Mouse (Mus musculus): ENCODE results near the gene Rala.
"Not testable (repeated sequence)": the region's sequence is repeated elsewhere in the genome, so short reads cannot be mapped to it uniquely, and the experiment has no call there.

The Rala gene

GRCm38 (mm10) chr13:17944078-17944917 is at the start of gene Rala:
TSS of gene Rala (minus strand) at chr13:17944239.
- ChIA-PET CTCF (no interaction called here), POLR2A (interaction anchor here in 2 of 4 experiments (0.7 to 1.5 kb wide), 5 partner anchors 22 to 938 kb away, joined by 3 to 4 read pairs (median 4); no protein-coding TSS in a partner anchor)

GRCm38 (mm10) chr13:17993515-17993847 is 49.4 kb upstream of the Rala start:
- ChIA-PET POLR2A (interaction anchor here in 2 of 4 experiments (0.6 to 2.6 kb wide), 5 partner anchors 10 to 293 kb away, joined by 3 to 12 read pairs (median 3); no protein-coding TSS in a partner anchor), CTCF (interaction anchor here in 1 of 4 experiments (0.5 kb wide), 1 partner anchor 10 kb away, joined by 3 read pairs; no protein-coding TSS in a partner anchor)

- CTCF ChIA-PET: interaction anchor here in 1 of 4 experiments (0.5 kb wide), 1 partner anchor 10 kb away, joined by 3 read pairs; no protein-coding TSS in a partner anchor
- POLR2A ChIA-PET: interaction anchor here in 2 of 4 experiments (0.6 to 2.6 kb wide), 5 partner anchors 10 to 293 kb away, joined by 3 to 12 read pairs (median 3); no protein-coding TSS in a partner anchor
These were observed 48.9 kb upstream of the Rala start, which contains the start of gene Yae1d1 for GRCm38 (mm10) chr13:17992697-17993514. TSS of gene Yae1d1 (minus strand) at chr13:17993349.

- ChIA-PET POLR2A (interaction anchor here in 1 of 4 experiments (2.6 kb wide), 1 partner anchor 9 kb away, joined by 12 read pairs; no protein-coding TSS in a partner anchor), CTCF (no interaction called here)
These were observed 48.0 kb upstream of the Rala start for GRCm38 (mm10) chr13:17992009-17992408.

GRCm38 (mm10) chr13:17983194-17983593 is 39.2 kb upstream of the Rala start:
- ChIA-PET POLR2A (interaction anchor here (0.6 to 3.0 kb wide), 10 partner anchors 9 to 287 kb away, joined by 3 to 12 read pairs (median 3); partner anchors contain the start of genes Sugct (in 1 of the 4) and Yae1d1 (in 1 of the 4)), CTCF (interaction anchor here in 3 of 4 experiments (0.6 to 1.8 kb wide), 31 partner anchors 8 to 242 kb away, joined by 3 to 9 read pairs (median 4); no protein-coding TSS in a partner anchor)

GRCm38 (mm10) chr13:17982634-17983033 is 38.6 kb upstream of the Rala start:
- POLR2A ChIA-PET: interaction anchor here (0.6 to 3.0 kb wide), 11 partner anchors 10 to 287 kb away, joined by 3 to 12 read pairs (median 3); partner anchors contain the start of genes Sugct (in 1 of the 4) and Yae1d1 (in 1 of the 4)
- CTCF ChIA-PET: interaction anchor here in 3 of 4 experiments (0.6 to 1.8 kb wide), 31 partner anchors 7 to 242 kb away, joined by 3 to 9 read pairs (median 4); no protein-coding TSS in a partner anchor

- POLR2A ChIA-PET: no interaction called here
These were observed 33.1 kb upstream of the Rala start for GRCm38 (mm10) chr13:17976854-17977739.

GRCm38 (mm10) chr13:17975891-17976290 is 31.9 kb upstream of the Rala start:
- ChIA-PET POLR2A (interaction anchor here in 1 of 4 experiments (0.7 kb wide), 1 partner anchor 30 kb away, joined by 3 read pairs; no protein-coding TSS in a partner anchor), CTCF (no interaction called here)

More at GRCm38 (mm10) chr13:17976854-17977739, 33.1 kb upstream of the Rala start:
- CTCF ChIA-PET: no interaction called here

GRCm38 (mm10) chr13:17975457-17975856 is 31.4 kb upstream of the Rala start:
- POLR2A ChIA-PET: interaction anchor here in 2 of 4 experiments (0.6 to 0.7 kb wide), 2 partner anchors 26 to 116 kb away, joined by 3 to 7 read pairs; no protein-coding TSS in a partner anchor
- CTCF ChIA-PET: interaction anchor here in 1 of 4 experiments (0.6 to 1.1 kb wide), 2 partner anchors 8 to 493 kb away, joined by 3 to 4 read pairs; no protein-coding TSS in a partner anchor

- ChIA-PET CTCF (interaction anchor here in 1 of 4 experiments (1.1 kb wide), 1 partner anchor 8 kb away, joined by 4 read pairs; no protein-coding TSS in a partner anchor), POLR2A (interaction anchor here in 2 of 4 experiments (0.6 to 0.7 kb wide), 2 partner anchors 25 to 116 kb away, joined by 3 to 7 read pairs; no protein-coding TSS in a partner anchor)
These were observed 30.7 kb upstream of the Rala start for GRCm38 (mm10) chr13:17974734-17975133.

GRCm38 (mm10) chr13:17960613-17961012 is 16.6 kb upstream of the Rala start:
- CTCF ChIA-PET: no interaction called here
- POLR2A ChIA-PET: no interaction called here

GRCm38 (mm10) chr13:17954282-17954681 is 10.2 kb upstream of the Rala start:
- ChIA-PET CTCF (no interaction called here), POLR2A (no interaction called here)

- CTCF ChIA-PET, POLR2A ChIA-PET: not testable (repeated sequence)
These were observed 6.5 kb upstream of the Rala start for GRCm38 (mm10) chr13:17950581-17950980.

GRCm38 (mm10) chr13:17949555-17949954 is 5.5 kb upstream of the Rala start:
- ChIA-PET CTCF (no interaction called here), POLR2A (interaction anchor here in 1 of 4 experiments (0.6 kb wide), 1 partner anchor 26 kb away, joined by 7 read pairs; no protein-coding TSS in a partner anchor)

GRCm38 (mm10) chr13:17943306-17944077 is 547 bp downstream of the Rala start:
- CTCF ChIA-PET: interaction anchor here in 1 of 4 experiments (0.6 kb wide), 1 partner anchor 13 kb away, joined by 4 read pairs; no protein-coding TSS in a partner anchor
- POLR2A ChIA-PET: interaction anchor here (0.6 to 1.5 kb wide), 10 partner anchors 9 to 137 kb away, joined by 3 to 4 read pairs (median 4); no protein-coding TSS in a partner anchor

- POLR2A ChIA-PET: interaction anchor here in 2 of 4 experiments (0.9 to 1.0 kb wide), 2 partner anchors 76 to 136 kb away, joined by 3 to 4 read pairs; no protein-coding TSS in a partner anchor
- CTCF ChIA-PET: no interaction called here
These were observed 1.7 kb downstream of the Rala start for GRCm38 (mm10) chr13:17942338-17942737.

GRCm38 (mm10) chr13:17907309-17907708 is 36.7 kb downstream of the Rala start:
- ChIA-PET POLR2A (interaction anchor here in 1 of 4 experiments (0.6 to 1.1 kb wide), 4 partner anchors 11 to 146 kb away, joined by 3 to 4 read pairs (median 3); no protein-coding TSS in a partner anchor), CTCF (no interaction called here)
